Comparison of ENCODE assay signal across 14 mouse cellular contexts in genomic region chr7:144996847-144997246, GRCm38 (mm10). TPM values are rescaled to one million over a fixed set of nuclear protein-coding genes. Genes with fewer than 3 reads are reported as not detected.
DNase-seq lines count a peak whose midpoint lies in the region; ATAC-seq lines count a peak whose summit lies in the region.
"Had no signal": no experiment of that assay in that cellular context is flagged by ENCODE, and none has a peak within 500 bp of the region (broad histone marks: within the 10 kb centered on the region; RNA-seq: fewer than 3 reads in every experiment).

No protein-coding gene starts in this region.

- H3K9me3 ChIP-seq in kidney, embryonic 16.5 days (ENCODE audit: low read length): no peaks in the 10 kb centered on the region
- H3K9me3 ChIP-seq: embryonic facial prominence, embryonic 12.5 days; liver, embryonic 13.5 days had no signal

- DNase-seq in kidney, adult 18-20 months: no peak
- peak; percentile 50 to 72 for DNase-seq in heart, adult 9 months (ENCODE audit: low spot score in 2 of 2)
- DNase-seq in heart, postnatal 14 days: peak; percentile 27 to 43
- DNase-seq in lung, postnatal 14 days: peak; percentile 28
- DNase-seq: adrenal gland, postnatal 14 days; cerebellum, postnatal 14 days; left cerebral cortex, postnatal 4 days; liver, embryonic 13.5 days; thymus, adult 2 months had no signal

- no peak overlapping the region for H3K4me3 ChIP-seq in kidney, embryonic 16.5 days (ENCODE audit: low read length)
- H3K4me3 ChIP-seq: embryonic facial prominence, embryonic 12.5 days; liver, embryonic 13.5 days; megakaryocyte, embryonic 14.5 days had no signal

- intact Hi-C loops in heart, postnatal 14 days (cut with DNase I): loop anchor here (2.0 kb wide), 1 partner anchor 54 kb away; no protein-coding TSS in a partner anchor

- H3K27me3 ChIP-seq in kidney, embryonic 16.5 days (ENCODE audit: insufficient read depth, low read length): no peaks in the 10 kb centered on the region
- H3K27me3 ChIP-seq: embryonic facial prominence, embryonic 12.5 days; liver, embryonic 13.5 days had no signal

- no peak overlapping the region for H3K9ac ChIP-seq in kidney, embryonic 16.5 days (replicated peaks; ENCODE audit: low read length)
- H3K9ac ChIP-seq: embryonic facial prominence, embryonic 12.5 days; liver, embryonic 13.5 days had no signal

- H3K4me2 ChIP-seq in kidney, embryonic 16.5 days (replicated peaks; ENCODE audit: low read depth, low read length): no peak overlapping the region
- H3K4me2 ChIP-seq: embryonic facial prominence, embryonic 12.5 days; liver, embryonic 13.5 days had no signal

- H3K36me3 ChIP-seq in kidney, embryonic 16.5 days (ENCODE audit: insufficient read depth, low read length): no peaks in the 10 kb centered on the region
- H3K36me3 ChIP-seq: embryonic facial prominence, embryonic 12.5 days; liver, embryonic 13.5 days had no signal

- 44% methylated on average over 3 of the region's 3 CpGs for WGBS in kidney, embryonic 16.5 days

- ATAC-seq in kidney, embryonic 16.5 days (ENCODE audit: low FRiP score, low TSS enrichment): no peak
- no peak for ATAC-seq in activated CD4-positive, CD25-positive, alpha-beta regulatory T cell, adult 4 months
- ATAC-seq in frontal cortex, adult (ENCODE audit: low TSS enrichment): no peak

- peaks cover 2% of the 10 kb centered on the region; the same call in 1 of the 2 replicates for H3K4me1 ChIP-seq in kidney, embryonic 16.5 days (ENCODE audit: insufficient read depth, low read length)
- H3K4me1 ChIP-seq: embryonic facial prominence, embryonic 12.5 days; liver, embryonic 13.5 days had no signal

- H3K27ac ChIP-seq in kidney, embryonic 16.5 days (ENCODE audit: low read length): peak overlapping the region; percentile 26; the same call in 1 of the 2 replicates
- H3K27ac ChIP-seq: liver, embryonic 13.5 days had no signal

RNA-seq across cellular contexts. Expression of gene Ccnd1, which starts 57.1 kb away (rescaled TPM):
- 185 and 234 TPM in 2 replicates for polyA plus RNA-seq in kidney, embryonic 16.5 days (2015; fragmentation: Nextera tagmentation; extraction: Ambion mirVana)
- 10 to 100 TPM; 37.2 to 58.8 TPM for total RNA-seq in heart, postnatal 14 days (2021)
- 1 to 10 TPM; 1.1 to 1.2 TPM for polyA plus RNA-seq in activated CD4-positive, CD25-positive, alpha-beta regulatory T cell, adult 4 months (2017; shearing (Covaris generic))

Comparison
In these comparisons a context has a peak if more than half of its experiments do, and no peak if none do; other contexts are left out.
1. RNA of gene Ccnd1, which starts 57.1 kb away (polyA plus RNA-seq): 185 to 234 TPM in kidney, embryonic 16.5 days; 1.1 to 1.2 TPM in activated CD4-positive, CD25-positive, alpha-beta regulatory T cell, adult 4 months; every median in the first group is over 10 times any median in the second.